Mouse (Mus musculus) gastrocnemius, postnatal 25 days (tissue): ENCODE results near the gene Psmd3. TPM values are rescaled to one million over a fixed set of nuclear protein-coding genes. Genes with fewer than 3 reads are reported as not detected.
A peak's percentile ranks its signal among the peaks of the same experiment; 100 is the strongest.
"Not testable (repeated sequence)": the region's sequence is repeated elsewhere in the genome, so short reads cannot be mapped to it uniquely, and the experiment has no call there.

Experiments used
- DNase-seq: peaks from one replicate; pipeline ENCODE4 v3.0.0; 2022
- long read RNA-seq, 2 experiments: library from polyadenylated mRNA; stranded (forward); transcript quantifications; one replicate each; pipeline ENCODE4 v2.0.0; 2021
- total RNA-seq, 2 experiments: library from RNA; stranded (reverse); gene quantifications; 1 replicate in 1 of 2; 2 replicates in 1 of 2; pipeline ENCODE4 v1.2.3; 2021

Psmd3 gene
- total RNA-seq, result 10 to 100 TPM; 86.2 to 91.5 TPM
- long read RNA-seq, experiment 1, transcript Psmd3-201 (12 exons, 2,148 nt), result major isoform, 50 of 72 reads
- long read RNA-seq, experiment 1, partial matches to known transcripts, result 22 of 72 reads
- long read RNA-seq, experiment 1, other reads (novel, unspliced or antisense), result 0 of 72 reads
- long read RNA-seq, experiment 2, transcript Psmd3-201 (12 exons, 2,148 nt), result major isoform, 92 of 107 reads
- long read RNA-seq, experiment 2, partial matches to known transcripts, result 14 of 107 reads
- long read RNA-seq, experiment 2, other reads (novel, unspliced or antisense), result 1 of 107 reads

DNA sequence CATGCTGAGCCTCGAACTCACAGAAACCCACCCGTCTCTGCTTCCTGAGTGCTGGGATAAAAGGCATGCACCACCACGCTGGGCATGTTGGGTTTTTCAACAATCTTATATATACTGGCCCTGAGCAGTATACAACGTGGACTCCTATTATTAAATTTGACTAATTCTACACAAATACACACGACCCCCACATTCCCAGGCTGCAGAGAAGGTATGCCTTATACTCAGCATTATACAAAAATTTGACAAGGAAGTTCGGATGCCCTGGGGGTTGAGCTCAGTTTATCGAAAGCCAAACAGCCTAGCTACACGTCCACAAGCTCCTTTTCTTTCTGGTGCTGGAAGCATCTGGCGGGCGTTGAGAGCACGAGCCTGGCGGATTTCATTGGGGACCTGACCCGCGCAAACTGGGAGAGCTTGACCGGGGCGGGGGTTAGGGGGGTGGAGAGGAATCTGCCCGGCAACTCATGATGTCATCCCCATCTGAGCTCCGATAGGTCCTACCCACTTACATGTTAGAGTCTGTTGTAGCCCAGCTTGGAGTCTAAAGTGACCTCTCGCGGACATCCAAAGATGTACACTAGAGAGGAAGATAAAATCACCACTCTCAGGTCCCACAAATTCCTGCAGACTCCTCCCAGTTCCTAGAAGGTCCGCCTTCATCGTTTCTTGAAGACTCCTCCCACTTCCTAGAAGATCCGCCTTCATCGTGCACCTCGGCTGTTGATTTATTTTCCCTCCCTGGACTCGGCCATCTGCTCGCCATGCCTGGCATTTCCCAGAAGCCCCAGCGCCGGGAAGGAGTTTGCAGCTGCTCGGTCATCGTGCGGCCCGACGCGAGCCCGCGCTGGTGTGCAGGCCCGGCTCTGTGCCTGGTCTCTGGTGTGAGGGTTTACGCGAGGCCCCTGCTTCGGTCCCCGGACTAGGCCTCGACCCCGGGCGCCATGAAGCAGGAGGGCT is at the start of gene Psmd3:
Gene Psmd3, plus strand, starts transcription at position 769 of the 960 bp plus-strand sequence.
- peak; percentile 96 for DNase-seq

DNA sequence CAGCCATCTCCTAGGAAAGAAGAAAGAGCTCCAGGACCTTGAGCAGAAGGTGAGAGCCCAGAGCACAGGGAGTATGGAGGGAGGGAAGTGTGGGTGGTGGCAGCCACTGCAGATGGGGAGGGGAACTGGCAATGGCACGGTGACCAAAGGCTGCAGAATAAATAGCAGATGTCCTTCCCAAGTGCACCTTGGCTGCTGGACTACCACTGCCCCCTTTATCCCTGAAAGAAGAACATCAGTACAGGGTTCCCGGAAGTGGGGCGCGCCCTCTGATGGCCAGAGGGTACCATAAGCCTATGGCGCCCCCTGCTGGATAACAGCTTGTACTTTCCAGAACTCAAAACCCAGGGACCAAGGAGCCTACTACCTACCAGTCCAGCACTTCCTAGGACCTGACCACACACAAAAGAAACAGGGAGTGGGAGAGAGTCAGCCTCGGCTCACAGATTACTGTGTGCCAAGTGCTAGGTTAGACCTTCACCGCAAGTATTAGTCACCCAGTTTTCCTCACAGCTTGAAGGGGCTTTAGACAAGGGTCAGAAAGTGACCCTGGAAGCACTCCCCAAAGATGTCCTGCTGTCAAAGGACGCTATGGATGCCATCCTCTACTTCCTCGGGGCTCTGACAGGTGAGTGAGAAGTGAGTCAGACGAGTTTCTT is 46.9 kb upstream of the Psmd3 start:
- DNase-seq, result not testable (repeated sequence)

DNA sequence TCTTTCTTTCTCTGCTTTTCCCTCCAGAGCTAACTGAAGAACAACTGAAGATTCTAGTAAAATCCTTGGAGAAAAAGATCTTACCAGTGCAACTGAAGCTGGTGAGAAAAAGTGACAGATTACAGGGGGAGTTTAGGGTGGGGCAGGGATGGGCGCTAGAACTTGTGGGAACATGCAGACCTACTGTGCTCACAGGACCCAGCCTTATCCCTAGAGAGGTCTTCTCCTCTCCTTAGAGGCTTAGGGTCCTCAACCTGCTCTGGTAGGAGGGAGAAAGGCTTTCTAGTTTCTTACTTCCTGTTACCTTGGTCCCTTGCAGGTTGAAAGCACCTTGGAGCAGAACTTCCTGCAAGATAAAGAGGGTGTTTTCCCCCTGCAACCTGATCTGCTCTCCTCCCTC is 44.9 kb upstream of the Psmd3 start:
- no peak for DNase-seq

DNA sequence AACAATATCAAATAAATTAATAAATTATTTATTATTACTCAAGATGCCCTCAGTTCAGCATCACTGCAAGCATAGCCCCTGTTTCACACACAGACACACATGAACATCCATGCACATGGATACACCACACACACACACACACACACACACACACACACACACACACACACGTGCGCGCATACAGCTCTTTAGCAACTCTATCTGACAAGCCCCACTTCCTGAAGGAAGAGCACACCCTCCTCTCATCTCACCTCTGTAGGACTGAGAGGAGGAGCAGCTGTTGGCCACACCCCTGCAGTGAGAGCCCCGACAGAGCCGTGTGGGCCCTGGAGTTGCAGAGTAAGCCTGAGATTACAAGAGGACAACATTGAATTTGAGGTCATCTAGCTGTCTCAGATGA is 42.3 kb upstream of the Psmd3 start:
- no peak for DNase-seq

DNA sequence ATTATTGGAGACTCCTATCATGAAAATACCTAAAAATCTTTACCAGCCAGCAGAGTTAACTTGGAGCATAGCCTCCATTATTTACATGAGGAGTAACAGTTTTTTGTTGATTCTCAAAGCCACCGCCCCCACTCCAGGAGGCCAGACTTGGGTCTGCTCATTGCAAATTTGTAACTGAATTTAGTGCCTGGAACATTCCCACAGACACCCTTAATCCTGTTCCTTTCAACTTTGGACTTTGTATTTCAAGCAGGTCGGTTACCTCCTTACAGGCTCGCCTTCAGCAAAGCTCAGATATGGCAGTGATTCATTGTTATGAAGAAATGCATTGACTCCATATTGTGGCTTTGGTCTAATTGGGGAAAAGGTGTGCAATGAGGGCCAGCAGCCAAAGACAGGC is 37.6 kb upstream of the Psmd3 start:
- no peak for DNase-seq

DNA sequence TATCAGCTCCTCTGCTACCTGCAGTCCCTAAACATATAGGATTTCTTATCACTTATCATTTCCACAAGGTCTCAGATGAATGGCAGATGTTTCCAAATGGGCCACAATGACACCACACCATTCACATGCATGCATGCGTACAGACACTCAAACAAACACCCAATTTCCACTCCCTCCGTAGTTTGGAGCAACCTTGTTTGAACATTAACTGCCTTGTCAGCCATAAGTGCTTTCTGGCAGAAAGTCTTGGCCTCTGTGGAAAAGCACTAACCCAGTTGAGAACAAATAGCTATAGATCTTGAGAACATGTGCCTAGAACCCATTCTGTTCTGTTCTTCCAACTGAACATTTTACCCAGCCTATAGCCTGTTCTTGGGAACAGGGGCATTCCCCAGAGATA is 36.4 kb upstream of the Psmd3 start:
- no peak for DNase-seq

DNA sequence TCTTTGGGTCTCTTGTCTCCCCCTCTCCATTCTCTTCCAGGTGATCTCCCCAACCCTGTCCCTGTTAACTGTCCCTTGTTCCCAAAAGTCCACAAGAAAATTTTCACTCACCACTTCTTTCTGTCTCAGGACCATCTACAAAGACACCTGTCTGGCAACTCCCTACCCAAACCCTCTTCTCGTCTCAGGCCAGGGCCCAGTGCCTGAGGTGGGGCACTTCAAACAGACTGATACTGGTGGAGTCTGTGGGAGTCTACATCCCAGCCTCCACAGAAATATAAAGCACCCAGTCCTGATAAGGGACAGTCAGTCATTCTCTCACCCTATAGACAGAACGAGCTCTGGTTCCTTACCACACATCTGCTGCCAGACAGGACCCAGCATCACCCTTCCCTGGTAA is 35.9 kb upstream of the Psmd3 start, which contains the start of gene Gsdma2:
Gene Gsdma2, plus strand, starts transcription at position 301 of the 400 bp plus-strand sequence.
- DNase-seq, result no peak

DNA sequence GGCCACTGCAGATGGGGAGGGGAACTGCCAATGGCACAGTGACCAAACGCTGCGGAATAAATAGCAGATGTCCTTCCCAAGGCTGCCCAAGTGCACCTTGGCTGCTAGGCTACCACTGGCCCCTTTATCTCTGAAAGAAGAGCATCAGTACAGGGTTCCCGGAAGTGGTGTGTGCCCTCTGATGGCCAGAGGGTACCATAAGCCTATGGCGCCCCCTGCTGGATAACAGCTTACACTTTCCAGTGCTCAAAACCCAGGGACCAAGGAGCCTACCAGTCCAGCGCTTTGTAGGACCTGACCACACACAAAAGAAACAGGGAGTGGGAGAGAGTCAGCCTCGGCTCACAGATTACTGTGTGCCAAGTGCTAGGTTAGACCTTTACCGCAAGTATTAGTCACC is 27.3 kb upstream of the Psmd3 start:
- not testable (repeated sequence) for DNase-seq

DNA sequence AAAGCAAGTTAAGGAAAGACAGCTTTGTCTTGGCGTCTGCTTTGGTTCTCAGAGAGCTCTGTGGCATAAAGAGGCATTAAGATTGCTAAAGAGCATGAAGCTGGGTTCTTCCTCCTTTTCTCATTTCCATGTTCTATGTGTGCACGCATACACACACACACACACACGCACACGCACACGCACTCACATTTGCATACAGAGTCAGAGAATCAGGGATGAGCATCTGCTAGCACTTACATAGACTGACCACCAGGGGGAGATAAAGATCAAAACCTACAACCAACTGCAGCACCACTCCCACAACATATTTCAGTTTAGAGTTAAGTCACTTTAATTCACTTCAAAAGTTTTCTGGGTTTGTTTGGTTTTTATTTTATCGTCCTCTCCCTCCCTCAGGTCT is 21.8 kb upstream of the Psmd3 start:
- DNase-seq, result no peak

DNA sequence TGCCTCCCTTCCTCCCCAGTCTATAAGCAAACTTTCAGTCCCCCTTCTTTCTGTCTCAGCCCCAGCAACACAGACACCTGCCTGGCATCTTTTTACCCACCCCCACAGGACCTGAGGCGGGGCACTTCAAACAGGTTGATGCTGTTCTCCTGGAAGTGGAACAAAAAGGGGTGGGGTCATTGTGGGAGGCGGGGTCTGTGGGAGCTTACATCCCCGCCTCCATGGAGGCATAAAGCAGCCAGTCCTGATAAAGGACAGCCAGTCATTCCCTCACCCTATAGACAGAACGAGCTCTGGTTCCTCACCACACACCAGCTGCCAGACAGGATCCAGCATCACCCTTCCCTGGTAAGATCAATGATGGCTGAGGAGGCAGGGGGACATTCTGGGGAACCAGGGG is 18.3 kb upstream of the Psmd3 start, which contains the start of gene Gsdma:
Gene Gsdma, plus strand, starts transcription at position 261 of the 400 bp plus-strand sequence.
- DNase-seq, result no peak

DNA sequence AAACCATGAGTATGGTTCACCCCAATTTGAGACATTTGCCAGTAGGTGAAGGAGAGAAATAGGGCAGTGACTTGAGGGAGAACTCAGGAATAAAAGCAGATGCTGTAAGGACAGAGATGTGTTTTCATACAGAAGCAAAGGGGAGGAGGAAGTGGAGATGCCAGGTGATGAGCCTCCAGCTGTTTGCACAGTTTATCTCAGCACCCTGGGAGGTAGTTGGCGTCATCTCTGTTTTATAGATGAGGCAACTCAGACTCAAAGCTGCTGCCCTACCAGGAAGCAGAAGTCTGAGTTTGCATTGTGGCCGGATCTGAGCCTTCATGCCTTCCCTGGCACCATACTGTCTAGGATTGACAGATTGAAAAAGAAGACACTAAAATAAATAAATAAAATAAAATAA is 13.4 kb upstream of the Psmd3 start:
- no peak for DNase-seq

DNA sequence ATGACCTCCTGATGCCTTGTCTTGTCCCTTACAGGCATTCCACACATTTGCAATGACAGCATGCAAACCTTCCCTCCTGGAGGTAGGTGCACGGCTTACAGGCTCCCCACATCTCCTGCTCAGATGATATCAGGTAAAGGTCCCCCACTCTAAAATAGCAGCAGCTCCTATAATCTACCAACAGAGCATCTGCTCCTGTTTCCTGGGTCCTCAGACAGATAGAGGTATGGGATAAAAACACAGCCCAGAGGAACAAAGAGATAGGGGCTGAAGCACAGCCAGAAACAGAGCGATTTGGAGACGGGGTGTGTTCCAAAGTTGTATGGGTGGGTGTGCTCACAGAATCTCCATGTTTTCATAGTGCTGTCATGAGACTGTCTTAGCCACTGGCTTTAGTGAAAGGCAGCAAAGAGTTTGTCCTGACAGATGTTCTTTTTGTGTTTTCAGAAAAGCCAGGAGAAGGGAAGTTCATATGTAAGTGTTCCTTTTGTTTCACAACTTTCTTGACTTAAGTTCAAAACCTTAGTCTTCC is 11.0 kb upstream of the Psmd3 start:
- DNase-seq, result no peak

DNA sequence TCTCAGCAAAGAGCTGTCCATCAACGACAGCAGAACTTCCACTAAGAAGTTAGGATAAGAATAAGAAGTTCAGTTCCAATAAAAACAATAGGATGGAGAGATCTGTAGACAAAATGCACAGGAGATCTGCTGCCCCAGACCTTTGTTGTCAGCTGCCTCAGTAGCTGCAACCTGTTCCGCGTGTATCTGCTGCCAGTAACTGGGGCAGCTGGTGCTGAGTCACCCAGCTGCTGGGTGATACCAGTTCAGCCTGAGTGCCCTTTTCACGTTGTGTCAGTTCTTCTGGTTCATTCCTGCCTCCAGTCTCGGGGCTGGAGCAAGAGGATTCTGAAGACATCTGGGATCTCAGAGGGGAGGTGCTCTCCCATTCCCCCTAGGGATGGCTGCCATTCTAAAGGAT is 10.5 kb upstream of the Psmd3 start:
- DNase-seq, result no peak

DNA sequence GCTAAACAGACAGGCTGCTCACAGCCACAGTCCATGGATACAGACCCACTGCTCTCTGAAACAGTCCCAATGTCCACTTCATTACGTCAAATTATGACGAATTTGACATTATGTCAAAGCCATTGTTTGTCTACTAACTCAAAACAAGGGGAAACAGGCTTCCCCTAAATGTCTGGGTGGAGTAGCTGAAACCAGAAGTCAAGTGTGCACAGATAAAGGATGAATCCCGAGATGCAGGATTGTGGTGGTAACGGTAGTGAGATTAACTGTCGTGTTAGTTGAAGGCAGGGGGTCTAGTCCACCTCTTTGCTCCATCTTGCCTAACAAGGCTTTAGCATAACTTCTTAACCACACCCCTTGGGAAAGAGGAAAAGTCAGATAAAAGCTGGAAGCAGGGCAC is 9.9 kb upstream of the Psmd3 start:
- DNase-seq, result no peak

DNA sequence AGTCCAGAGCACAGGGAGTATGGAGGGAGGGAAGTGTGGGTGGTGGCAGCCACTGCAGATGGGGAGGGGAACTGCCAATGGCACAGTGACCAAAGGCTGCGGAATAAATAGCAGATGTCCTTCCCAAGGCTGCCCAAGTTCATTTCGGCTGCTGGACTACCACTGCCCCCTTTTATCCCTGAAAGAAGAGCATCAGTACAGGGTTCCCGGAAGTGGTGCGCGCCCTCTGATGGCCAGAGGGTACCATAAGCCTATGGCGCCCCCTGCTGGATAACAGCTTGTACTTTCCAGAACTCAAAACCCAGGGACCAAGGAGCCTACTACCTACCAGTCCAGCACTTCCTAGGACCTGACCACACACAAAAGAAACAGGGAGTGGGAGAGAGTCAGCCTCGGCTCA is 9.2 kb upstream of the Psmd3 start:
- peak; percentile 34 for DNase-seq

DNA sequence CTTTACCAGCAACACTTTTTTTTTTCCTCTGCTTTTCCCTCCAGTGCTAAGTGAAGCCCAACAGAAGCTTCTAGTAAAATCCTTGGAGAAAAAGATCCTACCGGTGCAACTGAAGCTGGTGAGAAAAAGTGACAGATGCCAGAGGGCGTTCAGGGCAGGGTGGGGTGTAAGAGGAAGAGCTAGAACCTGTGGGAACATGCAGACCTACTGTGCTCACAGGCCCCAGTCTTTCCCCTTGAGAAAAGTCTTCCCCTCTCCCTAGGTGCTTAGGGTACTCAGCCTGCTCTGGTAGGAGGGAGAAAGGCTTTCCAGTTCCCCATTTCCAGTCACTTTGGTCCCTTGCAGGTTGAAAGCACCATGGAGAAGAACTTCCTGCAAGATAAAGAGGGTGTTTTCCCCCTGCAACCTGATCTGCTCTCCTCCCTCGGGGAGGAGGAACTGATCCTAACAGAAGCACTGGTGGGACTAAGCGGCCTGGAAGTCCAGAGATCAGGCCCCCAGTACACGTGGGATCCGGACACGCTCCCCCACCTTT is 6.5 kb upstream of the Psmd3 start:
- no peak for DNase-seq

DNA sequence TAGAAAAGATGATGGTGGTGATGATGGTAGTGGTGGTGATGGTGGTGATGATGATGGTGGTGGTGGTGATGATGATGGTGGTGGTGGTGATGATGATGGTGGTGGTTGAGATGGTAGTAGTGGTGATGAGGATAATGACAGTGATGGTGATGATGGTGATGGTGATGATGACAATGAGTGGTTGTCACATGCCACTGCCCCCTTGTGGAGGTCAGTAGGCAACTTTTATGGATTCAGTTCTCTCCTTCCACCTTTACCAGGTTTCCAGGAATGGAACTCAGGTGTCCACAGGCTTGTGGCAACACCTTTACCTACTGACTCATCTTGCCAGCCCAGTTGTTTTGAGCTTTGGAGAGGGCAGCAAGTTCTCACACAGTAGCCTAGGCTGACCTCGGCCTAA is 2.3 kb upstream of the Psmd3 start:
- no peak for DNase-seq

DNA sequence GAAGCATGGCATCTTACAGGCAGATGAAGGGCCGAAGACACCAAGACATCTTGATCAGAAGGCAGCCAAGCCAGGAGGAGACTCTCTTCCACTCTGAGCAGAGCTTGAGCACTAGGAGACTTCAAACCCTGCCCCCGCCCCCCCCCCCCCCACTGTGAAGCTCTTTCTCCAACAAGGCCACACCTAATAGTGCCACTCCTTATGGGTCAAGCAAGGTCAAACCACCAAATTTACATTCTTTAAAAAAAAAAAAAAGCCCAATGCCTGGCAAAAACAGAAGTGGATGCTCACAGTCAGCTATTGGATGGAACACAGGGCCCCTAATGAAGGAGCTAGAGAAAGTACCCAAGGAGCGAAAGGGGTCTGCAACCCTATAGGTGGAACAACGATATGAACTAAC is 1.8 kb upstream of the Psmd3 start:
- DNase-seq, result not testable (repeated sequence)

DNA sequence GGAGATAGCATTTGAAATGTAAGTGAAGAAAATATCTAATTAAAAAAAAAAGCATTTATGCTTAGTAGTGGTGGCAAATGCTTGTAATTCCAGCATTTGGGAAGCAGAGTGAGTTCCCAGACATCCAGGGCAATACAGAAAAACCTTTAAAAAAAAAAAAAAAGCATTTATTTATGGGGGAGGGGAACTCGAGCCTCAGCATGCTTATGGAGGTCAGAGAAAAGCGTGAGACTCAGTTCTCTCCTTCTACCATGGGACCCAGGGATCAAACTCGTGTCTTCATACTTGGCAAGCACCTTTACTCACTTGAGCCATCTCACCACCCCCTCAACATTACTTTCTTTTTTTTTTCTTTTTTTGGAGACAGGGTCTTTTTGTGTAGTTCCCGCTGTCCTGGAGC is 1.2 kb upstream of the Psmd3 start:
- no peak for DNase-seq

DNA sequence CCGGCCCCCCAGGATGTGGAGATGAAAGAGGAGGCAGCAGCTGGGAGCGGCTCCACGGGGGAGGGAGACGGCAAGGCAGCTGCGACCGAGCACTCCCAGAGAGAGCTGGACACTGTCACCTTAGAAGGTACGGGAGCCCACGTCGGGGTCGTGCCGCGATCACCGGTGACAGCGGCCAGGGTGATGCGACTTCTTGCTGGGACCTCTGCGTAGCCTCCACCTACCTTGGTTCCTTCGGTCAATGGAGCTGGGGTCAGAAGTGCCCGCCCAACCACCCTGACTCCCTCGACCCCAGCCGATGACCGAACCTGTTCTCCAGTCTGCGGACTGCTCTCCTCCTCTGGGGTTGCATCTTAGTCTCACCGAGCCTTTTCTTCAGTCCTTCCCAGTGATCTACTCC is 457 bp downstream of the Psmd3 start:
- DNase-seq, result no peak

DNA sequence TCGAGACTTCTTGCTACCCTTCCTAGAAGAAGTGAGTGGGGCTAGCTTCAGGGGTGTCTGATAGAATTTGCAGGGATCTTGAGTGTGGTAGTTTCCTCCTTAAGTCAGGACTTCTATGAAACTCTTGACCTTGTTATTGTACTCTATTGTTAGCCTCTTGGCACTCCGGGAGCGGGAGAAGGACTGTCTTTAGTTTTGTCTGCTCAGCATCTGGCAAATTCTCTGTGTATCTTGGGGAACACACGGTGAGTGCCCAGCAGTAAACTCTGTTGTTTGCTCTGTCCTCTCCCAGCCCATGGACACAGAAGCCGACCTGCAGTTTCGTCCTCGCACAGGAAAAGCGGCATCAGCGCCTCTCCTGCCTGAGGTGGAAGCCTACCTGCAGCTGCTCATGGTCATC is 3.3 kb downstream of the Psmd3 start:
- no peak for DNase-seq

DNA sequence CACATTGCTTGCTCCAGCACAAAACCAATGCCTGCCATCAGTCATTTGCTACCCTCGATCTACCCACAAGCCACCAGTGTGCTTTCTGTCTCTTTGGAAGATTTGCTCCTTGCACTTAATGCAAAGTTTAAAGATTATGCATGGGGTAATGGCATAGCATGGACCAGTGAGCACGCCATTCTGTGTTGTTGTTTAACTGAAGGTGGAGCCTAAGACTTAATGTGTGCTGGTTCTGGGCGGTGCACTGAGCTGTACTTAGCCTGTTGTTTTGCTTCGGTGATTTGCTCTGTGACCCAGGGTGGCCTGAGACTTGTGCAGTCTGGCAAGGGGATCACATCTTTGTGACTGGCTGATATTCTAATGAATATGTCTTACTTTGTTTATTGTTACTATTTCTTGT is 4.6 kb downstream of the Psmd3 start:
- DNase-seq, result no peak
